Mouse (Mus musculus) liver, embryonic 14.5 days (tissue): Measurements from ENCODE around the gene Dnmt3c.

ENCODE experiments used
- CTCF ChIP-seq: IDR thresholded peaks from 2 replicates; pipeline ENCODE4 v1.5.1; 2016; ENCODE audit warnings: antibody characterized with exemption, low read depth, control low read depth
- EP300 ChIP-seq: IDR thresholded peaks from 2 replicates; pipeline ENCODE4 v1.6.1; 2016; ENCODE audit warnings: antibody characterized with exemption, low read depth

DNA sequence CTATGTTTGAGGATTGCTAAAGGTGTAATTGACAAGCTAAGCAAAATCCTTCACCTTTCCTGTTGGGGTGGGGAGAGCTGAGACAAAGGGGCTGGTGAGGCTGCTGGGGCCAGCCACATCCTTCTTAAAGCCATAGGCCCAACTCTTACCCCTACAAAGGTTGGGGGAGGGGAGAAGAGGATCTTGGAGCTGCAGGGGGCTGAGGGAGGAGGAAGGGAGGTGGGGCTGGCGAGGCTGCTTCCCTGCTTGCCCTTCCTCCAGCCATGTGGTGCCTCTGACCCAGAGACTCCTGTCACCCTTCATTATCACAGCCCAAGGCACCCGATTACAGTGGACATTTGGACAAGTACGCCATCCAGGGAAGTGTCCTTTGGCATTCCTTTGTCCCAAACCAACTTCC is 44.8 kb upstream of the Dnmt3c start:
- TF ChIP-seq CTCF, result no peak
- TF ChIP-seq EP300, result no peak
